Mouse (Mus musculus) T-helper 1 cell (primary cell): ENCODE results near the gene 1700008O03Rik.

Source experiments
- in situ Hi-C: fragments of 300-600 bp; cut with MboI, MseI; formaldehyde crosslinking; loops from one replicate; pipeline ENCODE4 v1.15.1; 2025; ENCODE audit warnings: high pct_unique_total_duplicates

The 1700008O03Rik gene

GRCm38 (mm10) chr7:44350957-44351711 lies 34.5 kb downstream of the 1700008O03Rik start:
- in situ Hi-C loops: loop anchor here (5.0 kb wide), 1 partner anchor 84 kb away; no protein-coding TSS in a partner anchor

- in situ Hi-C loops: no loop called here
These were observed 36.6 kb downstream of the 1700008O03Rik start for GRCm38 (mm10) chr7:44349043-44349442.

GRCm38 (mm10) chr7:44344622-44345021 lies 41.0 kb downstream of the 1700008O03Rik start:
- in situ Hi-C loops: no loop called here

- in situ Hi-C loops: no loop called here
These were observed 42.1 kb downstream of the 1700008O03Rik start for GRCm38 (mm10) chr7:44343459-44344015.

- in situ Hi-C loops: no loop called here
These were observed 43.9 kb downstream of the 1700008O03Rik start for GRCm38 (mm10) chr7:44341714-44342113.

- in situ Hi-C loops: no loop called here
These were observed 44.5 kb downstream of the 1700008O03Rik start for GRCm38 (mm10) chr7:44341119-44341518.

GRCm38 (mm10) chr7:44340226-44340625 lies 45.4 kb downstream of the 1700008O03Rik start:
- in situ Hi-C loops: no loop called here

- in situ Hi-C loops: no loop called here
These were observed 48.3 kb downstream of the 1700008O03Rik start for GRCm38 (mm10) chr7:44337121-44337849.

- in situ Hi-C loops: no loop called here
These were observed 49.3 kb downstream of the 1700008O03Rik start for GRCm38 (mm10) chr7:44336046-44337021.

GRCm38 (mm10) chr7:44335031-44335878 lies 50.4 kb downstream of the 1700008O03Rik start:
- in situ Hi-C loops: no loop called here

GRCm38 (mm10) chr7:44334139-44334538 lies 51.5 kb downstream of the 1700008O03Rik start:
- in situ Hi-C loops: no loop called here

- in situ Hi-C loops: no loop called here
These were observed 53.3 kb downstream of the 1700008O03Rik start for GRCm38 (mm10) chr7:44332336-44332735.

- in situ Hi-C loops: no loop called here
These were observed 59.0 kb downstream of the 1700008O03Rik start for GRCm38 (mm10) chr7:44326614-44327013.

GRCm38 (mm10) chr7:44322290-44322689 lies 63.3 kb downstream of the 1700008O03Rik start:
- in situ Hi-C loops: no loop called here

GRCm38 (mm10) chr7:44320886-44321285 lies 64.7 kb downstream of the 1700008O03Rik start:
- in situ Hi-C loops: no loop called here

- in situ Hi-C loops: no loop called here
These were observed 67.7 kb downstream of the 1700008O03Rik start for GRCm38 (mm10) chr7:44317913-44318312.

- in situ Hi-C loops: no loop called here
These were observed 73.1 kb downstream of the 1700008O03Rik start for GRCm38 (mm10) chr7:44312484-44312883.

GRCm38 (mm10) chr7:44311713-44312304 lies 73.8 kb downstream of the 1700008O03Rik start:
- in situ Hi-C loops: no loop called here

GRCm38 (mm10) chr7:44310878-44311712 lies 74.5 kb downstream of the 1700008O03Rik start:
- in situ Hi-C loops: no loop called here
